Mouse (Mus musculus) R1 (cell line): Measurements from ENCODE around the gene Tmem205.

ENCODE experiments used
- DNase-seq: peaks from one replicate; pipeline ENCODE4 v3.0.0-alpha.2; 2018; ENCODE audit warnings: low read depth, low spot score

Gene Tmem205

DNA sequence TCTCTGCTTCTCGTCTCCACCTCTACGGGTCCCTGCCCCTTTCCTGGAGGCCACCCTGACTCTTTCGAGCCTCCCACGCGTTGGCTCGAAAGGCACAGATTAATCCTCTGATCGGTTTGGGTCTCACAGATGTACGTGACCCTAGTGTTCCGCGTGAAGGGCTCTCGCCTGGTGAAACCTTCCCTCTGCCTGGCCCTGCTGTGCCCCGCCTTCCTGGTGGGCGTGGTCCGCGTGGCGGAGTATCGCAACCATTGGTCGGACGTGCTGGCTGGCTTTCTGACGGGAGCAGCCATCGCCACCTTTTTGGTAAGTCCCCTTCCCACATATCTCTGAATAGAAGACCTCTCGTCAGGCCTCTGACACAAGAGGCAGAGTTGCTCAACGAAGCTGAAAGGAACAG, 16.9 kb upstream of the Tmem205 start:
- DNase-seq, result peak; percentile 85

DNA sequence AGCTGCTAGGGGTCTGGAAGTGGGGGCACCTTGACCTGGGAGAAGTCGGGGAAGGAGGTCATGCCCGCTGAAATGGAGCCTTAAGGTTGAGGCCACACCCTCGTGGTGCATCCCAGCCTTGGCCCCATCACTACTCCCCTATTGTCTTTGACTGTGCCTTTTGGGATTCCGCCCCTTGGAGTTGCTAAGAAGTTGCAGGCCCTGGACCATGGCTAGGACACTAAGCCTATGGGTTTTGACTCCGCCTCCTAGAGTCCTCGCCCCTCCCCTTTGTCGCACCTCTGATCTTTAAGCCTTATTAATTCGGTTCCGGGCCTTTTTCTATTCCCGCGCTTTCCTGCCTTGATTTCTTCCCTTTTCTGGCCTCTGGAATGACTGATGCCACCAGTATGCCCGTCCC, 16.3 kb upstream of the Tmem205 start:
- DNase-seq, result peak; percentile 76

DNA sequence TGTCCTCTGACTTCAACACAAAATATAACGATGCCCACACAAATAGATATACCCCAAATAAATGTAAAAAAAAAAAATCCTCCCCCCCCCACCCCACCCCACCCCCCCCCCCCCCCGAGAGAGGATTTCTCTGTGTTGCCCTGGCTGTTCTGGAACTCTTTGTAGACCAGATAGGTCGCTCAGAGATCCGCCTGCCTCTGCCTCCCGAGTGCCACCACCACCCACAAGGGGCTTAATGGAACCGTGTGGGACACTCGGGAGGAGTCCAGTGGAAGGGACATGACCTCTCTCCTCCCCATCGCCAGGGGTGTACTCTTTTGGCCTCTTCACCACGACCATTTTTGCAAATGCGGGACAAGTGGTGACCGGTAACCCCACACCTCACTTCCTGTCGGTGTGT, 15.7 kb upstream of the Tmem205 start:
- DNase-seq, result no peak

DNA sequence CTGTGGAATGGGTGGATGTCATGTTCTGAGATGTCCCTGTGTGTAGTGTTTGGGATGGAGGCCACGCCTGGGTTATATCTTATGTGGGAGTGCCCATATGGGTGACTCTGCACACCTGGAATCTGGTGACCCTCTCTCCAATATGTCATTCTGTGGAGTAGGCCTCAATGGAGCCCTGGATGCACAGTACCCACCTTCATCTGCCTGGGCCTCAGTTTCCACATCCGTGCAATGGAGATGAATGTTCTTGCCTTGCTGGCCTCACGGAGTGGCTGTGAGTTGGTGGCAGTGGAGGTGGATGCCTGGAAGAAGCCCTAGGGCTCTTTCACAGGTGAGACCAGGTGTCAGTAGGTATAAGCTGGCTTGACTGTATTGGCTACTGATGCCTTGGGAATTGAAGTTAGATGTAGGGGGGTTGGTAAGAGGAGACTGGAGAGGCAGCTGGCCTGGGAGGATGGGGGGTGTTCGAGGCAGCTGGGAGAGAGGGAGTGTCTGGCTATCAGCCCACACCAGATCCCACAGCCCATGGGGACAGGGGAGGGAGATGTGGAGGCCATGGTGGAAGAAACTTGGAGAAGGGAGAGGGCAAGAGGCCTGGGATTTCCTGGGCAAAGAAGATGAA, 11.0 kb upstream of the Tmem205 start:
- no peak for DNase-seq

DNA sequence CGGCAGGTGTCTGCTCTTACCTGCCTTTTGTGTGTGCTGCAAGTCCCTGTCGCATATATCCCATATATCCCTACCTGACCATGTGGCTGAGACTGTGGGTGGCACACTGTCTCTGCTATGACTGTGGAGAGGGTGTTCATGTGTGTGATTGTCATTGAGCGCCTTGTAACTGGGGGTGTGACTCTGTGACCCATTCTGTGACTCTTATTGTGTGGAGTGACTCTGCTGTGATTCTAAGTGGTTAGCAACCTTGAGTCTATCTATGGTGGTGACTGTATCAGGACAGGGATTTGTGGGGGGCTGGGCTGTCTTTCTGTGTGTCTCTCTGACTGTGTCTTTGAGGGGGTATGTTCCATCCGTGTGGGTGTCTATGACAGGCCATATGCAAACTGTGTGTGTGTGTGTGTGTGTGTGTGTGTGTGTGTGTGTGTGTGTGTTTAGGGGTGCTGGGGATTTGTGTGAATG, 10.4 kb upstream of the Tmem205 start:
- DNase-seq, result no peak

DNA sequence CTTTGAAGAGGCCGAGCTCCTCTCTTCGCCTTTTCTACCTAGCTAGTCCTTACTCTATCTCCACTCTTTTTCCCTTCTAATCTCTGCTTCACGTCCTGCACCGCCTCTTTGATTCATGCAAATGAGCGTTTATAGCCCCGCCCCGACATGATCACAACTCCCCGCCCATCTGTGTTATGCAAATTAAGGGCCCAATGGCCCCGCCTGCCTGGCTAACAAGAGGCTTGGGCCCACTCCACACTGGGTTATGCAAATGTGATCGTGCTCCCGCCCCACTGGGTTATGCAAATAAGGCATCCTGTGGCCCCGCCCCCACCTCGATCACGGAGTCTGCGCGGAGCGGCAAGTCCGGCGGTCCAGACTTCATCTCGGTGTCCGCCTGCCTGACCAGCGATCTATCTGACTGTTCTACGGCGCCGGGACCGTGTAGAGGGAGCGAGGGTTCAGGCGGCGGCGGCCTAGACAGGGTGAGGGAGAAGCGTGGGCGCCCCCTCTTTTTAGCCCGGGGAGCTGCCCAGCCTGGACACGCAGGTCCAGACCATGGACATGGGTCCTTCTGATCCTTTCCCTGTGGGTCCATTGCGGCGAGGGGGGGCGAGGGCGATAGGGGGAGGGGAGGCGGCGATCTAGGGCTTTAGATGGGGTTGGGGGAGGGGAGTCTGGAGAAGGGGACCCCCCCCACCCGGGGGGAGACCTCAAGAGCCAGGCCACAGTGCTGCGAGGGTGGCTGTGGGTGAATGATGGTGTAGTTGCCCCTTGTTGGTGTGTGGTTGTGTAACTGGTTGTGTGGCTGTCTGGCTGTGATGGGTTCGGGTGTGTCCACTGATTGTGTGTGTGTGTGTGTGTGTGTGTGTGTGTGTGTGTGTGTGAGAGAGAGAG, 9.6 kb upstream of the Tmem205 start, which contains the start of gene Plppr2:
TSS of gene Plppr2 (plus strand) at position 342 of the 879 bp plus-strand sequence.
- peak; percentile 98 for DNase-seq

DNA sequence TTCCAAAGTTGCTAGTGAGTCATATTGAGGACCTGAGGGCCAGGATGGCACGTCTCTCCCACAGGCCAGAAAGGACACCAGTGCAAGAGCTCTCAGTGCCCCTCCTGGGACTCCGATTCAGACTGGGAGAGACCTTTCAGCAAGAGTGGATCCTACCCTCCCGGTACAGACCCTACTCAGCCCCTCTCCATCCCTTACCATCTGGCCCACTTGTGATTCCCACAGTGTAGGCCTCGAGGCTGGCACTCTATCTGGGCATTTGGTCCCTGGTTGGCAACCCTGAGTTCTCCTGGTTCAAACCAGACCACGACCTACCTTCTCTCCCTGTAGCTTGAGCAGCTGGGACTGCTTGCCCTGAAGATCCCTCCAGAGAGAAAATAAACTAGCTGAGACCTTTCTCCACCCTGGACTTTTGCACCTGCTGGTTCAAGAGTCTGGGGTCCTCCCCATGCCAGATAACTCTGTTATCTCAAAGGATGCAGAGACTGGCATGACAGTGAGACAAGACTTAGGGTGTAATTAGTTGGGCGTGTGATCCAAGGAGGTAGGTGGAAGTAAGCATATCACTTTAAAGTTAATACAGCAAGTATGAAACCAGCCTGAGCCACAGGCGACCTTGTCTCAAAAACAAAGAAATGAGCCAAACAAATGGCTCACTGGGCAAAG, 8.2 kb upstream of the Tmem205 start:
- no peak for DNase-seq

DNA sequence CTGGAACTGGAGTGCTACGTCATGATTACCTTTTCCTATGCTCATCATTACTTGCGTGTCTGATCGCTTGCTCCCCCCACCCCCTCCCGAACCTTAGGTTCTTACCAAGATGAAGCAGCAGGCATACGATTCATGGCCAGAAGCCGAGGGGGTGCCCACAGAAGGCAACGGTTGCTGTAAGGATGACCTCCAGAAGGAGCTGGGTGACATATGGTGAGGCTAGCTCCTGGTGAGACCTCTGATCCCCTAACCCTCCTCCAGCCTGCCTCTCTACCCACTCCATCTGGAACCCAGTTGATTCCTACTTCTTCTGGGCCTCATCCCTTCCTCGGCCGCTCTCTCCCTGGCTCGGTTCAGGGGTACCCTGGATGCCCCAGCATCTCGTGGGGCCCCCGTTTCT, 6.7 kb upstream of the Tmem205 start:
- DNase-seq, result no peak

DNA sequence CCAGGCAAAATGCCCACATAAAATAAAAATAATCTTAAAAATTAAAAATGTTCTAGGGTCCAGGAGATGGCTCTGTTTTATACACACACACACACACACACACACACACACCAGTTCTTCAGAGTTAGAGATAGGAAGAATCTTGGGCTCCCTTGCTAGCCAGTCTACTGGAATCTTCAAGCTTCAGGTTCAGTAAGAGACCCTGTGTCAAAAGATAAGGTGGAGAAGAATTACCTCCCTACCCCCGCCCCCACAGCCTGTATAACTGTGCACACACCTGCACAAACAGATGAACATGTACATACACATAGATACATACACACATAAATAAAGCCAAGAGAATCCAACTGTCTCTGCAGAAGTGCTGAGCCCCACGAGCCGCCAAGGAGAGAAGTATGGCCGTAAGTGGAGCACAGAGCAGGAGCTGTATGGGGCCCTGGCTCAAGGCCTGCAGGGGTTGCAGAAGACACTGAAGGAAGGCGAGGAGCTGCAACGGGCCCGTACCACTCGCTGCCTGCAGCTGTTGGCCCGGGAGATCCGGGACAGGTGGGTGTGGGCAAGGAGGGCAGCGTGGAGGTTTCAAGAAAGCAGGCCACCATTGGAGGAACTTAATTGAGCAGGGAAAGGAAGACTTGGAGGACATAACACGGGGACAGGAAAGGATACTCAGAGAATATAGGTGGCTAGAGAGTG, 5.2 kb upstream of the Tmem205 start:
- DNase-seq, result no peak

DNA sequence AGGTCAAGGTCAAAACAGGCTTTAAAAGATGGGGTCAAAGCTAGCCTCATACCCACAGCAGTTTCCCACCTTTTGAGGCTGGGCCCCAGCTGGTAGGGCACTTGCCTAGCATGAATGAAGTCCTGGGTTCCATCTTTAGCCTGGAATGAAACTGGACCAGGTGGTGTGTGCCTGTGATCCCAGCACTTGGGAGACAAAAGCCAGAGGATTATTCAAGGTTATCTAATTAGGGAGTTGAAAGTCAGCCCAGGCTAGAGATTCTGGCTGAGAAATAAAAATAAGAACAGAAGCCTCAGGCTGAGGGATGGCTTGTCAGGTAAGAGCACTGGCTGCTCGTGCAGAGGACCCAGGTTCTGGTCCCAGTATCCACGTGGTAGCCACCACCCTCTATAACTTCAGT, 4.7 kb upstream of the Tmem205 start:
- no peak for DNase-seq

DNA sequence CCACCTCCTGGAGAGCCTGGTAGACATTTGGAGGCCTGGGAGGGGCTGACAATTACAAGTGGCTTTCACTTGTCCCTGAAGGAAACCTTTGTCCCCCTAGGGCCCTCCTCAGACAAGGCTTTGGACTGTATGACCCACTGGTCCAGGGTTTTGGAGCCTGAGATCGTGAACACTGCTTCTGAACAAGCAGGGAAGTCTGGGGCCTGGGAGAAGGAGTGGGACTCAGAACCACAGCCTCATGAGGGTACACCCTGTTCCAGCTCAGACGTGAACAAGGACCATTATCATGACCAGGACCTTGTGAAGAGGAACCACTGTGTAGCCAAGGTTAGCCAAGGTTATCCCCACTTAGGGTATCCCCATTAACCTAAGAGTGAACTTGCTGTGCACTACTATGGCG, 1.9 kb upstream of the Tmem205 start:
- no peak for DNase-seq

DNA sequence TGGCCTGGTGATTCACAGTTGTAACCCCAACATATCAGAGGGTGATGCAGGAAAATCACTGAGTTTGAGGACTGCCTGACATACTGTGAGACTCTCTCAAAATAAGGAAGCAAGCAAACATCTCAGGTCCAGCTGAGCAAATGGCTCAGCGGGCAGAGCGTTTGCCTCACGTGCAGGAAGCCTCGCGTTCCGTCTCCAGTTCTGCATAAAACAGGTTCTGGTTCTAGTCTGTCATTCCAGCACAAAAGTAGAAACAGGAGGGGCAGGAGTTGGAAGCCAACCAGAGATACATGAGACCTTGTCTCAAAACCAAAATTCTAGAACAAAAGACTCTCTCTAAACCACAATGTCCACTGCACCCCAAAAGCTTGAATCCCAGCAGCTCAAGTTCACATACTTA, 572 bp downstream of the Tmem205 start:
- no peak for DNase-seq

DNA sequence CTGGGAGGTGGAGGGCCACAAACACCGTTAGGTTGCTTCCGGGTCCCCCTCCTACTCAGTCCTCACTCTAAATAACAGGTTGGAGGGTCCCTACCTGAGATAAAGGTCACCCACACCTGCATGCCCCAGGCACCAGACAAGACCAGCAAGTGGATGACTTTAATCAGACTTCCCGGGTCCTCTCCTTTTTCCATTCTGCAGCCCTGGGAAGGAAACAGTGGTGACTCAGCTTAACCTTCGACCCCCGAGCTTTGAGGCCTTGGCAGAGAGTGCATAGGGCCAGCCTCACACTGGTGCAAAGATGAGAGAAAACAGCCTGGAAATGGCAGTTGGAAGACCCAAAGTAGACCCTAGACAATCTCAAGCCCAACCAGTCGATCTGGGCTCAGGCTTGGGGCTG, 1.2 kb downstream of the Tmem205 start:
- DNase-seq, result no peak

DNA sequence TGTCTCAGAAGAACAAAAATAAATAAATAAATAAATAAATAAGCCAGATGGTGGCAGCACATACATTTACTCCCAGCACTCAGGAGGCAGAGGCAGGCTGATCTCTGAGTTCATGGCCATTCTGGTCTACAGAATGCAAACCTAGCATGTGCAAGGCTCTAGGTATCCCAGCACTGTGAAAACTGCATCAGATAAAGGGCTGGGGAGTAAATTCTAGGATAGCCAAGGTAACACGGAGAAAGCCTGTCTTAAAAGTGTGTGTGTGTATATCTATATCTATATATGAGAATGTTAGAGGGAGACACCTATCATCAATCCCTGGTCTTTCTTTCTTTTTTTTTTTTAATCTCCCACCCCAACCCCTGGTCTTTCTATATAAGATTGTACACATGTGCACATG, 1.9 kb downstream of the Tmem205 start:
- no peak for DNase-seq

DNA sequence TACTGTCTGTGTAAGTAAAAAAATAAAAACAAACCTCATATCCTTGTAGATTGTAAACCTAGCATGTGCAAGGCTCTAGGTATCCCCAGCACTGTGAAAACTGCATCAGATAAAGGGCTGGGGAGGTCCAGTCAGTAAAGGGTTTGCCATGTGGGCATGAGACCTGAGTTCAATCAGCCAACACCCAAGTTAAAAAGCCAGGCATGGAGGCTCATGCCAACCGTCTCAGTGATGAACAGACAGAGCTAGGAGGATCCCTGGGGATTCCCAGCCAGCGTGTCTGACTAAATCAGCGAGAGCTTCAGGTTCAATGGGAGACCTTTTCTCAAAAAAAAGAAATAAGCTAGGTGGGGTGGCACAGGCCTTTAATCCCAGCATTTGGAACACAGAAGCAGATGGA, 2.3 kb downstream of the Tmem205 start:
- no peak for DNase-seq

DNA sequence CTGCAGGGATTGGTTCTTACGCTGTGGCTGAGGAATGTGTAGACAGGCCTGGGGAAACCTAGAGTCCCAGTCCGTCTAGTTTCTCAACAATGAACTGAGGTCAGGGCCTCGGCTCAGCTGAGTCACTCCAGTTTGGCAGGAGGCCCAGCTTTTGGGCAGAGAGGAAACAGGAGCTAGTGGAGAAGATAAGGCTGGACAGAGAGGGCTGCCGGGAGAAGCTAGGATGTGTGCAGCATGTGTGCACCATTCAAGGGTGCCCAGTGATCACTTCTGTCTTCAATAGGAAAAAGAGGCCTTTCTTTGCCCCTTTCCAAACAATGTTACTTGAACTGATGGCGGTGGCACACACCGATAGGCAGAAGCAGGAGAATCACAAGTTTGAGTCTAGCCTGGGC, 3.3 kb downstream of the Tmem205 start:
- DNase-seq, result peak; percentile 71

DNA sequence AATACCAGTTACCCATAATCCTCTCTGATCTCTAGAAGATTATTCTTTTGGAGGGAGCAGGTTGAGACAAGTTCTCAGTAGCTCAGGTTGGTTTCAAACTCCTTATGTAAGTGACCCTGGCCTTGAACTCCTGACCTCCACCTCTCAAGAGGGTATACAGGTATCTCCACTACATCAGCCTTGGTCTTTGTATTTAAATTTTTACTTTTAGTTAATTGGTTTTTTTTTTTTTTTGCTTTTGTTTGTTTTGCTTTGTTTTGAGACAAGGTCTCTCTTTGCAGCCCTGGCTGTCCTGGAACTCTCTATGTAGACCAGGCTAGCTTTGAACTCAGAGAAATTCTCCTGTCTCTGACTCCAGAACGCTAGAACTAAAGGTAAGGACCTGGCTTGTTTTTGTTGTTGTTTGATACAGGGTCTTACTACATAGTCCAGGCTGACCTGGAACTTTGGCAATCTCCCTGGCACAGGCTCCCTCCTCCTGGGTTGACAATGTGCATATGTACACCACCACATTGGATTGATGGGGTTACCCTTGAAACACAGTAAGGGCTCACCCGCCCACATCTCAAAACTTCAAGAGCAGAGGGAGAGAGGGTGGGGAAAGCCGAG, 3.8 kb downstream of the Tmem205 start:
- no peak for DNase-seq

DNA sequence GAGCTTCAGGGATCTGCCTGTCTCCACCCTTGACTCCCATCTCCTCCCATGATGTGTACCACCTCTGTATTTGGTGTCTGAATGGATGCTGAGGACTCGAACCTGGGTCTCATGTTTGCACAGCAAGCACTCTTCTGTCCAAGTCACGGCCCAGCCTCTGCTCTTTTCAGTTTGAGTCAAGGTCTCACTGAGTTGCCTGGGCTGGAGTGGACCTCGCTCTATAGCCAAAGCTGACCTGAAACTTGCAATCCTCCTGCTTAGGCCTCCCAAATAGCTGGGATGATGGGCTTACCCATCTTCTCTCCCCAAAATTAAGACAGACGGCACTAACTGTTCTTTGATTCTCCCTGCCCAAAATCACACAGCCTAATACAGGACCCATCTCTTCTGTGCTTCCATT, 4.3 kb downstream of the Tmem205 start:
- DNase-seq, result no peak

DNA sequence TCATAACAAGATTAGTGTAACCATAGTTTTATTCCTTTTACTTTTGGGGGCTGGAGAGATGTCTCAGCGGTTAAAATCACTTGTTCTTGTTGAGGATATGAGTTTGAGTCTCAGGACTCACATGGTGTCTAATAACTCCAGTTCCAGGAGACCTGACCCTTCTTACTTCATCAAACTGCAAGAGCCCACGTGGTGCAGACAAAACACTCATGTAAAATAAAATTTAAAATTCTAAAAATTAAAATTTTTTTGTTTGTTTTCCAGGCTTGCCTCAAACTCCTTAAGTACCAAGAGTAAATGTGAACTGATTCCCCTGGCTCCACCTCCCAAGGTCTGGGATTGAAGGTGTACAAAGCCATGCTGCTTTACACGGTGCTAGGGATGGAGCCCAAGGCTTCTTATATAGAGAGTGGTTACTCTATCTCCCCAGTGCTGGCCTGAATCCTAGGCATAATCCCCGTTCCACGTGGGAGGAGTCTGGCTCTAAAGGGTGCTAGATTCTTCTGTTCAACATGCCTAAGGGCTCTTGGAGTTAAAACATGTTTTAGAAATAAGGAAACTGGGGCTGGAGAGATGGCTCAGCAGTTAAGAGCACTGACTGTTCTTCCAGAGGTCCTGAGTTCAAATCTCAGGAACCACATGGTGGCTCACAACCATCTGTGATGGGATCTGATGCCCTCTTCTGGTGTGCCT, 8.5 kb downstream of the Tmem205 start:
- DNase-seq, result no peak

DNA sequence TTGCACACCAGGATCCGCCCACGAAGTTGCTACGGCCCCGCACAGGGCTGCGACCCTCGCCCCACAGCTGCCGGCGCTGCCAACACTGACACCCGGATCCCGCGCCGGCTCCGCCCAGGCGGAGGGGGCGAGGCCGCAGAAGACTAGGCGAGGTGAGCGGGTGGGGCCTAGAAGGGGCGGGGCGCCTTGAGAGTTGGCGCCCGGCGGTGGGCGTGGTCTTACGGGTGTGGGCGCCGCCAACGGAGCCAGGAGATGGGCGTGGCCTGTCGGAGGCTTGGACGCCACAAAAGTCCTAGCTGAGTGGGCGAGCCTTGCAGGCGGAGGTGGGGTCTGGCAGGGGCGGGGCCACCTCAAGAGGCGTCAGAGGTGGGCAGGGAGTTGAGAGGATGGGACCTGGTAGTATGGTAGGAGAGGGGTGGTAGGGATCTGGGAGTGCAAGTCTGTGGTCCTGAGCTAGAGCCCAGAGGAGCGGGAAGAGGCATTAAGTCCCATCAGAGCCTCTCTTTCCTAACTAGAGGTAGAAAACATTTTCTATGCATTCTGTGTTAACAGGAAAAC, 9.2 kb downstream of the Tmem205 start, which contains the start of gene Rab3d:
TSS of gene Rab3d (minus strand) at position 158 of the 558 bp plus-strand sequence.
- DNase-seq, result peak; percentile 98
